Mouse (Mus musculus) embryonic fibroblast, embryonic 13.5 days (primary cell): ENCODE results near the gene Ephb2. TPM values are rescaled to one million over a fixed set of nuclear protein-coding genes. Genes with fewer than 3 reads are reported as not detected.

Experiments used
- H3K27ac ChIP-seq: 2 replicates; pipeline ENCODE4 v1.5.1; 2012; ENCODE audit warnings: low read length, control low read depth, inconsistent platforms; ENCODE audit not compliant: insufficient read depth
- H3K4me1 ChIP-seq: 2 replicates; pipeline ENCODE4 v1.6.1; 2011; ENCODE audit warnings: low read length; ENCODE audit not compliant: control insufficient read depth, insufficient read depth
- H3K4me3 ChIP-seq: 2 replicates; pipeline ENCODE4 v1.5.1; 2011; ENCODE audit warnings: mild to moderate bottlenecking, control low read depth, low read length; ENCODE audit not compliant: insufficient read depth
- CTCF ChIP-seq: IDR thresholded peaks from 2 replicates; pipeline ENCODE4 v1.5.1; 2011; ENCODE audit warnings: mild to moderate bottlenecking, control low read depth, low read length, moderate library complexity, borderline replicate concordance; ENCODE audit not compliant: insufficient read depth
- POLR2A ChIP-seq: IDR thresholded peaks from 2 replicates; pipeline ENCODE4 v1.6.1; 2011; ENCODE audit warnings: low read depth, mild to moderate bottlenecking, control low read depth, low read length, moderate library complexity
- polyA plus RNA-seq: library from polyadenylated mRNA; stranded (reverse); fragments of >200 nt; gene quantifications from 2 replicates; pipeline ENCODE4 v1.2.4, GENCODE M21; 2011; ENCODE audit warnings: low read depth; ENCODE audit not compliant: missing spikeins, insufficient read length

Ephb2 gene
- polyA plus RNA-seq, 1 experiment, result 44.6 TPM

DNA sequence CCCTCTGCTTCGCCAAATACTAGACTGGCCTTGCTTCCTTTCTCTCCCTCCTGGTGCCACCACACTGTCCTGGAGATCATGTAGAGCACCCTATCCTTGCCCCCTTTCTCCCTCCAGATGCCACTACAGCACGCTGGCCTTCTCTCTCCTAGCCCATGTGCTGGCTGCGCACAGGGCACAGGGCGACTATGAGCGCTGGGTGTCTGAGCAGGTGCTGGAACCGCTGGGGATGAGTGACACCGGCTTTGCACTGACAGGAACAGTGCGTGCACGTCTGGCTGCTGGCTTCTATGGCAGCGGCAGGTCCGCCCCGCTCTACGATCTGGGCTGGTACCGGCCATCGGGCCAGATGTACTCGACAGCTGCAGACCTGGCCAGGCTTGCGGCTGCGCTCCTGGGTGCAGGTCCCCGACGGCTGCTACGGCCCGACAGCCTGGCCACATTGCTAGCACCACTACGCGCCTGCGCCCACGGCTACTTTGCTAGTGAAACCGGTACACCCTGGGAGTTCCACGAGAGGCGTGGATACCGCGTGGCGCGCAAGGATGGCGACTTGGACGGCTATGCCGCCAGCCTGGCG, 198.7 kb downstream of the Ephb2 start:
- TF ChIP-seq POLR2A, result no peak
- no peak for TF ChIP-seq CTCF
- peak overlapping the region; percentile 2 for H3K4me3 ChIP-seq
- H3K27ac ChIP-seq, result no peak overlapping the region
- no peaks in the 10 kb centered on the region for H3K4me1 ChIP-seq

DNA sequence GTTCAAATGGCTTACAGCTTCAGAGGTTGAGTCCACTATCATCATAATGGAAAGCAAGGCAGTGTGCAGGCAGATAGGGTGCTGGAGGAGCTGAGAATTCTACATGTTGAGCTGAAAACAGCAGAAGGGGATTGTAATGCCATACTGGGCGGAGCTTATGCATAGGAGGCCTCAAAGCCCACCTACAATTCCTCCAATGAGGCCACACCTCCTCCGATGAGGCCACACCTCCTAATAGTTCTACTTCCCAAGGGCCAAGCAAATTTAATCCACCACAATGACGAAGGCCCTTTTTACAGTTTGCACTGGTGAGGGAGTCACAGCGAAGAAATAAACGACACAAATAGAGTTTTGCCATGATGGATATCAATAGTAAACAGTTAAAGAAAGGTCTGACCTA, 199.3 kb downstream of the Ephb2 start:
- no peak overlapping the region for H3K4me3 ChIP-seq
- no peak for TF ChIP-seq POLR2A
- TF ChIP-seq CTCF, result no peak
- H3K27ac ChIP-seq, result no peak overlapping the region
- H3K4me1 ChIP-seq, result no peaks in the 10 kb centered on the region

DNA sequence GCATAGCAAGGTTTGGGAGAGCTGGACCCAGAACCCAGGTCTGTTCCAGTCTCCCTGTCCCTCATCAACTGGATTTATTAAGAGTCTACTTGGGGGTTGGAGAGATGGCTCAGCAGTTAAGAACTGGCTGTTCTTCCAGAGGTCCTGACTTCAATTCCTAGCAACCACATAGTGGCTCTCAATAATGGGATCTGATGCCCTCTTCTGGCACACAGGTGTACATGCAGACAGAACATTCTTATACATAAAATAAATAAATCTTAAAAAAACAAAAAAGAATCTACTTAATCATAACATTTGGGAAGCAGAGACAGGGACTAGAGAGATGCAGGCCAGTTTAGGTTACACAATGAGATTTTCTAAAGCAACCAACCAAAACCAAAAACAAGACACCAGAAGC, 199.8 kb downstream of the Ephb2 start:
- TF ChIP-seq POLR2A (no peak), CTCF (no peak)
- H3K4me3 ChIP-seq, result no peak overlapping the region

DNA sequence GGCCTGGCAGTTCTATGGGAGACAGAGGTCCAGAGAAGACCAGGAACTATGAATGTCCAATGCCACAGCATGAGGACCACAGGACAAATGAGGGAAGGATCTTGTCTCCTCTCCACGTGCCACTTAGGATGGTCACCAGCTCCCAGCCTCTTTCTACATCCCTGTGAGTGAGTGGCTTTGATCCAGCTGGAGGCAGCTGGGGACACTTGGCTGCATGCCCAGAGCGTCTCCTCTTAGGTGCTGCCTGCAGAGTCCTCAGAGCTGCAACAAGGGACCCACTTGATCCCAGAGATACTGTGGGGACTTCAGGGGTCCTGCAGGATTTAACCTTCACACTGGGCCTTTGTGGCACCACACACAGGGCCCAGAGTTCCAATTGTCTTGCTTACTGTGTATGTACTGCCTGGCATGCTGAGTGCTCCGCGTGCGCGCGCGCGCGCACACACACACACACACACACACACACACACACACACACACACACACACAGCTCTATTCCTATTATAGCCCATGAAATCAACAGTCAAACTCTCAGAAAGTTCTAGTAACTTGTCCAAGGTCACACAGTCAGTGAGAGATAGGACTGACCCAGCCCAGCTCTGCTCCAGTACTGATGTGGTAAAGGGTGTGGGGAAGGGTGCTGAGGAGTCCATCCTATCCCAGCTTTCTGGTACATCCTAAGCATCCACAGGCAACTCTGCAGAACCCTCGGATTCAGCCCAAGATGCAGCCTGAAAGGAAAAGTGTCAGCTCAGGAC, 204.4 kb downstream of the Ephb2 start:
- no peak for TF ChIP-seq CTCF
- no peak for TF ChIP-seq POLR2A
- Histone ChIP-seq H3K4me1 (no peaks in the 10 kb centered on the region), H3K27ac (no peak overlapping the region), H3K4me3 (no peak overlapping the region)

More for the DNA sequence above, 199.8 kb downstream of the Ephb2 start:
- no peaks in the 10 kb centered on the region for H3K4me1 ChIP-seq
- H3K27ac ChIP-seq, result no peak overlapping the region

DNA sequence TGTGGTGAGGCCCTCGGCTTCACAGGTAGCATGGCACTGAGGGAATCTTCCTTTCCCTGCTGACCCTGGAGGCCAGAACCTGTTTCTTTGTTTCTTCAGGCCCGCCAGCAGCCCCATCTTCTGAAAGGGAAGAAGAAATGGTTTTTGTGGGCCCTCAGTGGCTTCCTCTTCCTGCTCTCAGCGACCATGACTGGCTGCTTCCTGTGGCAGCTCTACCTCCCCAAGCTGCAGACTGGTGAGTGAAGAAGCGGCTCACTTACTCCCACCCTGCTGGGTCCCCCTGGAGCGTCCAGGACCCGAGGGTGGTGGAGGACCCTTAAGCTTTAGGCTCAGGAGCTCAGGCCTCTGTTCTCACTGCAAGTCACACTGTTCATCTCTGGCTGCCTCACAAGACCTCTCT, 209.2 kb downstream of the Ephb2 start:
- no peak for TF ChIP-seq CTCF
- no peak for TF ChIP-seq POLR2A
- H3K4me3 ChIP-seq, result no peak overlapping the region
- H3K4me1 ChIP-seq, result no peaks in the 10 kb centered on the region
- H3K27ac ChIP-seq, result no peak overlapping the region

DNA sequence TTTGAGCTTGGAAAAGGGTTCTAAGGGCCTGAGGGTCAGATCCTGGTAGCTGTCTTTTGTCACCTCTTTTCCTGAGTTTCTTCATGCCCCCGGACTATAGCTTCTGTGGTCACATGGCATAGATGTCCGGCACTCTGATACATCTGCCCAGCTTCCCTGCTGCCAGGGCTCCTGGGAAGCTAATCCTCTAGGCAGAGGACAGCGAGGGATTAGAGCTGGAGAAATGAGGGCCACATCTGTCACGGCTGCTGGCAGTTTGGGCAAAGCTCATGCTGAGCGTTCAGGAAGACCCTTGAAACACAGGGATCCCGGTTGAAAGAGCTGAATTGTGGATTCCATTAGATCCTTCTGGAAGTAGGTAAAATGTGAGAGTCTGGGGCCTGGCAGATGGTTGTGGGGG, 213.4 kb downstream of the Ephb2 start, which contains the start of gene Lactbl1:
Gene Lactbl1, plus strand, starts transcription at position 234 of the 400 bp plus-strand sequence.
- Histone ChIP-seq H3K4me3 (no peak within 1 kb of the TSS), H3K4me1 (no peaks in the 10 kb centered on the region), H3K27ac (no peak within 1 kb of the TSS)
- TF ChIP-seq POLR2A (no peak), CTCF (no peak)

DNA sequence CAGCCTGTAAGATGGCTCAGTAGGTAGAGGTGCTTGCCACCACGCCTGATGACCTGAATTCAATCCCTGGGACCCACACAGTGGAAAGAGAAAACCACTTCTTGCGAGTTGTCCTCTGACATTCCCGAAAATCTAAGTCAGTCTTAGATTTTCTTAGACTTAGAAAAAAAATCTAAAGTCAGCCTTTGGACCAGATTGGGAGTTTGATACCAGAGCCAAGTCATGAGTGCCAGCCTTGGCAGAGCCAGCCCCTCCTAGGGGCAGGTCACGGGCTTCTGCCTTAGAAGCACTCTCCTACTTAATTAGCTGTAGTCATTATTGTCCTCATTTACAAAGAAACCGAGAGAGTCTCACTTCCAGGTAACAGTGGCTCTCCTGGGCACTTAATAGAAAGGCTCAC, 213.8 kb downstream of the Ephb2 start:
- no peaks in the 10 kb centered on the region for H3K4me1 ChIP-seq
- H3K27ac ChIP-seq, result no peak overlapping the region
- H3K4me3 ChIP-seq, result no peak overlapping the region
- no peak for TF ChIP-seq POLR2A
- no peak for TF ChIP-seq CTCF

DNA sequence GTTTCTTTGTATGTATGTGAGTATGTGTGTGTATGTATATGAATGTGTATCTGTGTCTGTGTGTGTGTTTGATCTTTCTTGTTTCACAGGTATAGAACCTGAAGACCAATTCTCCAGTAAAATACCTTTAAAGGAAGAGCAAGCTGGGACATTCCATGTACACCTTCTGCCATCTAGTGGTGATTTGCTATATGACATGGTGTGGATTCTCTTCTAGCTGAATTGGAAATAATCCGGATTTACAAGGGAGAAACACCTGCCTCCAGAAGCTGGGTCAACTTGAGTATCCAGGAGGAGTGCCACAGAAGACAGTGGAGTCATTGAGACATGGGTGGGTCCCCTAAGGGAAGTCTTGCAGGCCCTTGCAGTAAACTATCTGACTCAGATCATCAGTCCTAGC, 214.5 kb downstream of the Ephb2 start:
- Histone ChIP-seq H3K27ac (no peak overlapping the region), H3K4me1 (no peaks in the 10 kb centered on the region), H3K4me3 (no peak overlapping the region)
- TF ChIP-seq CTCF (peak; percentile 25; the same call in 1 of the 2 replicates), POLR2A (no peak)

DNA sequence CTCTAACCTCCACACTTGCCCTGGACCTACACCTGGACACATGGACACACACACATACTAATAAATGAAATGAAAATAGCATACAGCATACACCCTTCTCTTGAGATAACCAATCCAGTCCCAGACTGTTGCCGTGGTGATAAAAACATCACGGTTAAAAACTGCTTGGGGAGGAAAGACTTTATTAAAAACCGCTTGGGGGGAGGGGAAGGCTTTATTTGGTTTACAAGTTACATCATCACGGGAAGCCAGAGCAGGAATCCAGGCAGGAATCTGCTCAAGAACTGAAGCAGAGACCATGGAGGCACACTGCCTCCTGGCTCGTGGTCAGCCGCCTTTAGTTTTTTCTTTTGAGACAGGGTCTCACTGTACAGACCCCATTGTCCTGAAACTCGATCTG, 222.1 kb downstream of the Ephb2 start:
- H3K4me3 ChIP-seq, result no peak overlapping the region
- no peak overlapping the region for H3K27ac ChIP-seq
- no peaks in the 10 kb centered on the region for H3K4me1 ChIP-seq
- TF ChIP-seq POLR2A (no peak), CTCF (no peak)

DNA sequence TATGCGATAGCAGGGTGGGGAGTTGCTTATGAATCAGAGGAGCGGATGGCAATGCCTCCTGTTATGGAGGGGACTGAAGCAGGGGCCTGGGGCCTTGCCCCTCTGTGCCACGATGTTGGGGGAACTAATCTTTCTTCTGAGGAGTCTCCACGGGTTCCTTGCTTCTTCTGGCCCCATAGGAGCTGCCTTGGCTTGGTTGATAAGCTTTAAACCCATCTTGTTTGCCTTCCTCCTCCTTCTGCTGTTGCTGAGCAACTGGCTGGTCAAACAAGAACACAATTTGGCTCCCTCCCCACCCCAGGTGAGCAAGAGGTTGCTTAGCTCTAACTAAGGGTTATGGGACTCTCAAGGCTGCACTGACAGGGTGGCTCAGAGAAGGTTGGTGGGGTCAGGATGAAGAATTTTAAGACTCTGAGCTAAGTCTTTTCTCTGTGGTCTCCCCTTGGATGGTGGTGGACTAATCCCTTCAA, 225.4 kb downstream of the Ephb2 start, which contains the start of gene Tex46:
Gene Tex46, plus strand, starts transcription at position 51 of the 470 bp plus-strand sequence.
- Histone ChIP-seq H3K4me1 (no peaks in the 10 kb centered on the region), H3K4me3 (no peak within 1 kb of the TSS), H3K27ac (no peak within 1 kb of the TSS)
- TF ChIP-seq POLR2A (no peak), CTCF (no peak)
